In genomic region chr2:104711585-104712485, GRCm38 (mm10) we compare ENCODE assay signal across 8 mouse cellular contexts. TPM values are rescaled to one million over a fixed set of nuclear protein-coding genes. Genes with fewer than 3 reads are reported as not detected.
DNase-seq lines count a peak whose midpoint lies in the region; ATAC-seq and TF ChIP-seq lines count a peak whose summit lies in the region.

Tcp11l1 (minus strand) TSS chr2:104712169.

- peaks cover 0 to 2% of the 10 kb centered on the region in 2 experiments; a peak in 1 of 4 replicates for H3K4me1 ChIP-seq in ES-E14 (ENCODE audit: control insufficient read depth in 2 of 2, insufficient read depth in 2 of 2, low read length in 2 of 2, poor library complexity in 1 of 2)
- H3K4me1 ChIP-seq in lung, embryonic 15.5 days: peaks cover 23% of the 10 kb centered on the region

- peaks cover 3% of the 10 kb centered on the region; the same call in 1 of the 2 replicates for H3K27me3 ChIP-seq in lung, embryonic 15.5 days

- H3K4me2 ChIP-seq in lung, embryonic 15.5 days: peak within 1 kb of the TSS; percentile 82

- WGBS in lung, embryonic 15.5 days: 1% methylated on average over 98 of the region's 99 CpGs

- H3K27ac ChIP-seq in ES-E14 (ENCODE audit: insufficient read depth, low read depth, low read length, poor library complexity, severe bottlenecking): no peak within 1 kb of the TSS
- peak within 1 kb of the TSS; percentile 69 for H3K27ac ChIP-seq in lung, embryonic 15.5 days

- H3K4me3 ChIP-seq in ES-E14 (ENCODE audit: insufficient read depth in 1 of 2, low read depth in 1 of 2, low read length in 2 of 2, poor library complexity in 1 of 2, severe bottlenecking in 1 of 2): peak within 1 kb of the TSS; percentile 91 to 92
- peak within 1 kb of the TSS; percentile 89 for H3K4me3 ChIP-seq in lung, embryonic 15.5 days

- peak; percentile 91 for ATAC-seq in lung, embryonic 15.5 days (ENCODE audit: borderline replicate concordance, extremely low read depth, low FRiP score, low TSS enrichment)

- H3K36me3 ChIP-seq in ES-E14 (ENCODE audit: control insufficient read depth, insufficient read depth, low read length, poor library complexity, severe bottlenecking): no peaks in the 10 kb centered on the region
- no peaks in the 10 kb centered on the region for H3K36me3 ChIP-seq in lung, embryonic 15.5 days

- in situ Hi-C loops in ES-E14 (cut with MboI; ENCODE audit: low sequenced_read_pairs in 2 of 2, unreplicated experiment in 2 of 2): no loop called here

- H3K9me3 ChIP-seq in ES-E14 (ENCODE audit: control insufficient read depth, insufficient read depth, low read depth, low read length): no peaks in the 10 kb centered on the region
- no peaks in the 10 kb centered on the region for H3K9me3 ChIP-seq in lung, embryonic 15.5 days

- H3K9ac ChIP-seq in ES-E14 (ENCODE audit: insufficient read depth, low read depth, low read length, poor library complexity, severe bottlenecking): peak within 1 kb of the TSS; percentile 92
- peak within 1 kb of the TSS; percentile 77 for H3K9ac ChIP-seq in lung, embryonic 15.5 days

- peak; percentile 24 for DNase-seq in ES-E14 (ENCODE audit: low read depth, low spot score)
- peak; percentile 76 for DNase-seq in cerebellum, adult 11-12 months
- peak; percentile 58 for DNase-seq in forelimb bud, embryonic 11.5 days (ENCODE audit: low read depth, low spot score)
- DNase-seq in heart, postnatal 4 days: peak; percentile 61
- peak; percentile 63 for DNase-seq in layer of hippocampus, adult 9-11 months
- DNase-seq in ovary, adult 18-20 months (ENCODE audit: low spot score): peak; percentile 28
- peak; percentile 31 for DNase-seq in thymus, postnatal 14 days

TF ChIP-seq in ES-E14, 5 proteins besides CTCF, POLR2A, EP300 and RAD21:
- no peak for TF ChIP-seq ZNF384 (IDR thresholded peaks at IDR 0.05; ENCODE audit: low read depth, low read length)
- TF ChIP-seq HCFC1 (IDR thresholded peaks at IDR 0.05; ENCODE audit: borderline replicate concordance, insufficient read depth, low read length): peak; percentile 57; the same call in 1 of the 2 replicates

RNA-seq across cellular contexts. Expression of gene Tcp11l1, which starts in this region (rescaled TPM):
- total RNA-seq in ES-E14 (2012; rRNA removed): 8.3 and 11.9 TPM in 2 replicates
- 10 to 100 TPM in 1 of 2 experiments, 1 to 10 TPM in 1; 7.3 to 10.3 TPM for total RNA-seq in heart, postnatal 4 days (2021)
- 27.3 and 32.2 TPM in 2 replicates for polyA plus RNA-seq in lung, embryonic 15.5 days (2015; fragmentation: Nextera tagmentation; extraction: Ambion mirVana)

Comparison
In these comparisons a context has a peak if more than half of its experiments do, and no peak if none do; other contexts are left out.
1. DNase-seq: peak in every context shown above with its lines; median percentile 76 in cerebellum, adult 11-12 months; 63 in layer of hippocampus, adult 9-11 months; 61 in heart, postnatal 4 days; 58 in forelimb bud, embryonic 11.5 days; 31 in thymus, postnatal 14 days; 28 in ovary, adult 18-20 months; 24 in ES-E14.